Mouse (Mus musculus) brain, embryonic 14.5 days (tissue): ENCODE measurements around the gene Gm6377.

Experiments used
- CTCF ChIP-seq: fragments of 200-500 bp; IDR thresholded peaks from 2 replicates; pipeline ENCODE4 v1.5.1; 2012; ENCODE audit warnings: inconsistent platforms, mild to moderate bottlenecking, moderate library complexity, borderline replicate concordance; ENCODE audit not compliant: insufficient read depth, insufficient read length; ENCODE audit errors: extremely low read depth
- POLR2A ChIP-seq: fragments of 200-500 bp; IDR thresholded peaks from 2 replicates; pipeline ENCODE4 v1.6.1; 2012; ENCODE audit warnings: mild to moderate bottlenecking, inconsistent platforms, borderline replicate concordance; ENCODE audit not compliant: poor library complexity, insufficient read depth, insufficient read length, severe bottlenecking; ENCODE audit errors: extremely low read depth

DNA sequence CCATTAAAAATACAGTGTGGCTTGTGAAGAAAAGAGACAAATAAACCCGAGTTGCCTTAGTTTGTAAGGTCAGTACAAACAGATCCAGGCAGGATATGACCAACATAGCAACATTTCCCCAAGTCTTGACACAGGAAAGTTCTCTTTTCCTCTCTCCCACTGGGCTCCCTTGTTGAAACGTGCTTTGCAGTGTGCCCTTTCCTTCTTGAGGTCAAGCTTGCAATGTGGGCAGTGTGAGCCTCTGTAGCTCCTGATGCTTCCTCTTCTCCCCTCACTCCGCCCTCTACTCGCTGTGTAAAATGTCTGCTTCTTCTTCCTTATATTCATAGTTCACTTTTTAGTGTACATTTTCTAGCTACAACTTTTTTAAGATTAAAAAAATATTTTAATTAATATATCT, 5.1 kb upstream of the Gm6377 start:
- TF ChIP-seq CTCF (no peak), POLR2A (no peak)
